Mouse (Mus musculus) heart, adult 2 months (tissue): ENCODE measurements around the gene Arf4. TPM values are rescaled to one million over a fixed set of nuclear protein-coding genes. Genes with fewer than 3 reads are reported as not detected.
"Not testable (repeated sequence)": the region's sequence is repeated elsewhere in the genome, so short reads cannot be mapped to it uniquely, and the experiment has no call there.

Source experiments
- DNase-seq, 2 experiments: peaks; one replicate each; pipeline ENCODE4 v3.0.0; 2021
- H3K27ac ChIP-seq: fragments of 200-600 bp; 2 replicates; pipeline ENCODE4 v1.8.1; 2022
- H3K27me3 ChIP-seq: fragments of 200-500 bp; 2 replicates; pipeline ENCODE4 v1.6.1; 2012; ENCODE audit warnings: mild to moderate bottlenecking, low read length, inconsistent platforms, mixed read lengths; ENCODE audit not compliant: control insufficient read depth, insufficient read depth
- H3K36me3 ChIP-seq: fragments of 200-500 bp; 2 replicates; pipeline ENCODE4 v1.6.1; 2012; ENCODE audit warnings: low read length, inconsistent platforms; ENCODE audit not compliant: control insufficient read depth, insufficient read depth
- H3K4me1 ChIP-seq: fragments of 200-500 bp; 2 replicates; pipeline ENCODE4 v1.6.1; 2011; ENCODE audit warnings: low read length; ENCODE audit not compliant: control insufficient read depth, insufficient read depth
- H3K4me3 ChIP-seq: fragments of 200-600 bp; 2 replicates; pipeline ENCODE4 v1.8.1; 2022
- H3K79me2 ChIP-seq: fragments of 200-500 bp; replicated peaks from 2 replicates; pipeline ENCODE4 v1.6.1; 2012; ENCODE audit warnings: mild to moderate bottlenecking, inconsistent platforms, low read length, moderate library complexity, mixed read lengths; ENCODE audit not compliant: control insufficient read depth, insufficient read depth
- H3K9ac ChIP-seq: fragments of 200-500 bp; 2 replicates; pipeline ENCODE4 v1.6.1; 2012; ENCODE audit warnings: low read depth, mild to moderate bottlenecking, control low read depth, inconsistent platforms, low read length, mixed read lengths
- CTCF ChIP-seq: fragments of 200-600 bp; IDR thresholded peaks from 2 replicates; pipeline ENCODE4 v1.8.1; 2022; ENCODE audit warnings: antibody characterized with exemption, mild to moderate bottlenecking, moderate library complexity
- EP300 ChIP-seq: fragments of 200-500 bp; IDR thresholded peaks from 2 replicates; pipeline ENCODE4 v1.6.1; 2011; ENCODE audit warnings: low read depth, low read length, control low read depth; ENCODE audit not compliant: insufficient read depth
- POLR2A ChIP-seq: fragments of 200-500 bp; IDR thresholded peaks from 2 replicates; pipeline ENCODE4 v1.6.1; 2011; ENCODE audit warnings: mild to moderate bottlenecking, low read depth, low read length, control low read depth; ENCODE audit not compliant: insufficient read depth
- WGBS: fragments of 180-500 bp; shearing (Covaris S2); methylation state at CpG from one replicate; pipeline ENCODE4 v1.1.7; 2018; 5-methylcytosine and 5-hydroxymethylcytosine counted together
- intact Hi-C: fragments of 180-260 bp; cut with DNase I; formaldehyde crosslinking; loops from one replicate; pipeline ENCODE4 v1.15.1; 2025
- microRNA-seq, 2 experiments: library from miRNA; unstranded; fragments of <30 nt; microRNA quantifications; one replicate each; pipeline ENCODE4 v1.2.0; 2021
- polyA plus RNA-seq: library from polyadenylated mRNA; depleted of rRNA; stranded (reverse); fragments of >200 nt; gene quantifications from 2 replicates; pipeline ENCODE4 v1.2.3, GENCODE M21; 2012; rRNA removed
- total RNA-seq, 2 experiments: library from RNA; stranded (reverse); gene quantifications; 2 replicates each; pipeline ENCODE4 v1.2.3; 2021

Arf4 gene
- total and polyA plus RNA-seq, 3 experiments: 55.7 to 73.2 (median 73.1) TPM

- WGBS: 8% methylated on average over 12 of the region's 12 CpGs
- TF ChIP-seq CTCF: peak; percentile 60
- TF ChIP-seq POLR2A: no peak
- TF ChIP-seq EP300: no peak
- DNase-seq: peak; percentile 30 to 35
- H3K27me3 ChIP-seq: no peaks in the 10 kb centered on the region
- H3K79me2 ChIP-seq: no peaks in the 10 kb centered on the region
- H3K9ac ChIP-seq: no peak overlapping the region
- H3K4me1 ChIP-seq: peaks cover 3% of the 10 kb centered on the region; the same call in 1 of the 2 replicates
- 0 out of 2 replicates have a peak, but pooled peaks cover 2% of the 10 kb centered on the region for H3K36me3 ChIP-seq
- intact Hi-C loops: loop anchor here (10.0 kb wide), 1 partner anchor 61 kb away; no protein-coding TSS in a partner anchor
- H3K4me3 ChIP-seq: no peak overlapping the region
- no peak overlapping the region for H3K27ac ChIP-seq
These were observed 37.5 kb downstream of the Arf4 start for GRCm38 (mm10) chr14:26675371-26675770.

- Histone ChIP-seq H3K36me3 (no peaks in the 10 kb centered on the region), H3K4me3 (no peak overlapping the region), H3K4me1 (no peaks in the 10 kb centered on the region), H3K27me3 (no peaks in the 10 kb centered on the region), H3K27ac (no peak overlapping the region), H3K9ac (no peak overlapping the region), H3K79me2 (no peaks in the 10 kb centered on the region)
- DNase-seq: no peak
- intact Hi-C loops: loop anchor here (10.0 kb wide), 1 partner anchor 61 kb away; no protein-coding TSS in a partner anchor
- no peak for TF ChIP-seq POLR2A
- TF ChIP-seq EP300: no peak
- no peak for TF ChIP-seq CTCF
- 67% methylated on average over 5 of the region's 5 CpGs for WGBS
These were observed 37.9 kb downstream of the Arf4 start for GRCm38 (mm10) chr14:26675791-26676190.

- Histone ChIP-seq H3K4me1 (no peaks in the 10 kb centered on the region), H3K27me3 (no peaks in the 10 kb centered on the region), H3K79me2 (no peaks in the 10 kb centered on the region), H3K4me3 (no peak overlapping the region), H3K27ac (no peak overlapping the region), H3K9ac (no peak overlapping the region), H3K36me3 (no peaks in the 10 kb centered on the region)
- WGBS: 34% methylated on average over 2 of the region's 2 CpGs
- intact Hi-C loops: no loop called here
- no peak for TF ChIP-seq POLR2A
- TF ChIP-seq EP300: no peak
- no peak for TF ChIP-seq CTCF
- no peak for DNase-seq
These were observed 52.9 kb downstream of the Arf4 start for GRCm38 (mm10) chr14:26690727-26691126.

GRCm38 (mm10) chr14:26691363-26691762, 53.5 kb downstream of the Arf4 start:
- DNase-seq: no peak
- H3K79me2 ChIP-seq: no peaks in the 10 kb centered on the region
- TF ChIP-seq EP300 (no peak), CTCF (no peak), POLR2A (no peak)
- H3K9ac ChIP-seq: no peak overlapping the region
- H3K27ac ChIP-seq: no peak overlapping the region
- no peaks in the 10 kb centered on the region for H3K36me3 ChIP-seq
- WGBS: 49% methylated on average over 2 of the region's 2 CpGs
- no peak overlapping the region for H3K4me3 ChIP-seq
- intact Hi-C loops: no loop called here
- H3K4me1 ChIP-seq: no peaks in the 10 kb centered on the region
- H3K27me3 ChIP-seq: no peaks in the 10 kb centered on the region

- Histone ChIP-seq H3K79me2 (no peaks in the 10 kb centered on the region), H3K9ac (no peak within 1 kb of the TSS), H3K27me3 (no peaks in the 10 kb centered on the region), H3K4me1 (no peaks in the 10 kb centered on the region), H3K4me3 (no peak within 1 kb of the TSS), H3K27ac (no peak within 1 kb of the TSS), H3K36me3 (no peaks in the 10 kb centered on the region)
- WGBS: 90% methylated on average over 3 of the region's 3 CpGs
- intact Hi-C loops: no loop called here
- no peak for DNase-seq
- TF ChIP-seq CTCF (no peak), EP300 (no peak), POLR2A (no peak)
These were observed 55.1 kb downstream of the Arf4 start, which contains the start of gene Dnah12 for GRCm38 (mm10) chr14:26692974-26693373. Gene Dnah12, plus strand, starts transcription at chr14:26693274.

- no peaks in the 10 kb centered on the region for H3K36me3 ChIP-seq
- TF ChIP-seq POLR2A: no peak
- peak; percentile 61 for TF ChIP-seq CTCF
- no peak for TF ChIP-seq EP300
- no peaks in the 10 kb centered on the region for H3K79me2 ChIP-seq
- DNase-seq: no peak
- no peak overlapping the region for H3K27ac ChIP-seq
- H3K4me1 ChIP-seq: no peaks in the 10 kb centered on the region
- no peak overlapping the region for H3K9ac ChIP-seq
- H3K4me3 ChIP-seq: no peak overlapping the region
- H3K27me3 ChIP-seq: no peaks in the 10 kb centered on the region
- intact Hi-C loops: no loop called here
These were observed 60.0 kb downstream of the Arf4 start for GRCm38 (mm10) chr14:26697912-26698311.

GRCm38 (mm10) chr14:26705246-26705645, 67.4 kb downstream of the Arf4 start:
- H3K79me2 ChIP-seq, H3K4me1 ChIP-seq, H3K4me3 ChIP-seq, H3K27ac ChIP-seq, DNase-seq, H3K27me3 ChIP-seq, intact Hi-C loops, H3K36me3 ChIP-seq, H3K9ac ChIP-seq: not testable (repeated sequence)
- whole genome bisulfite sequencing: 84% methylated on average over 5 of the region's 5 CpGs

Small RNA genes within 50 kb of the gene (microRNA-seq; reads per million reads assigned to microRNA genes)
- 0.77 to 2.8 reads per million in 2 experiments for gene Mir7672

Other genes with a start within 250 kb of the Arf4 start
- 100 to 1,000 TPM; 249 to 283 TPM for gene Slmap, start 103.1 kb upstream of the Arf4 start, total RNA-seq
- 32.7 and 59.1 TPM in 2 replicates for gene Slmap, start 103.1 kb upstream of the Arf4 start, polyA plus RNA-seq
- 10 to 100 TPM; 13.4 to 14.0 TPM for gene Dennd6a, start 64.2 kb upstream of the Arf4 start, total RNA-seq
- gene Dennd6a, start 64.2 kb upstream of the Arf4 start, polyA plus RNA-seq: 6.9 and 11.3 TPM in 2 replicates
- 1 to 10 TPM; 5.2 to 5.6 TPM for gene Pde12, start 31.8 kb downstream of the Arf4 start, total RNA-seq
- 2.1 and 3.4 TPM in 2 replicates for gene Pde12, start 31.8 kb downstream of the Arf4 start, polyA plus RNA-seq
- under 1 TPM; 0.03 to 0.05 TPM for gene Dnah12, start 55.2 kb downstream of the Arf4 start, total RNA-seq
- 0.03 and 0.18 TPM in 2 replicates for gene Dnah12, start 55.2 kb downstream of the Arf4 start, polyA plus RNA-seq